Mouse (Mus musculus) T-cell, adult 2 months (primary cell): Measurements from ENCODE around the gene Kyat1.
"Not testable (repeated sequence)": the region's sequence is repeated elsewhere in the genome, so short reads cannot be mapped to it uniquely, and the experiment has no call there.

Experiments
- DNase-seq: peaks from one replicate; pipeline ENCODE4 v3.0.0; 2022; ENCODE audit warnings: low spot score

Gene Kyat1

DNA sequence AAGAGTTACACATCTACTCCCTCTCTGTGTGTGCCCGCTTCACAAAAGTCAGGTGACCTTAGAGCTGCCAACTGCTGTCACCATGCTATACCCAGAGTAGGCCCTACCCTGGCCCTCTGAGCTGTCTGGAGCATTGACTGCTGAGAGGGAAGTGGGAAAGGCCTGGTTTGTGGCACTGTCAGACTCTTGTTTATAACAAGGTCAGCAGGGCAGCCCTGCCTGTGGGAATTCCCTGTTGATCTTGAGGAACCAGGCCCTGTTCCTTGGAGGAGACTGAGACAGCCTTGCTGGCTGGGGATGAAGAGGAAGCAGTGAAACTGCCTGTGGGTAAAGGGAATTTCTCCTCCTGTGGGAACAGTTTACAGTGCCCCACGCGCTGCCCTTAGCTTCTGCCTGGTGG lies 9.1 kb upstream of the Kyat1 start:
- DNase-seq, result no peak

DNA sequence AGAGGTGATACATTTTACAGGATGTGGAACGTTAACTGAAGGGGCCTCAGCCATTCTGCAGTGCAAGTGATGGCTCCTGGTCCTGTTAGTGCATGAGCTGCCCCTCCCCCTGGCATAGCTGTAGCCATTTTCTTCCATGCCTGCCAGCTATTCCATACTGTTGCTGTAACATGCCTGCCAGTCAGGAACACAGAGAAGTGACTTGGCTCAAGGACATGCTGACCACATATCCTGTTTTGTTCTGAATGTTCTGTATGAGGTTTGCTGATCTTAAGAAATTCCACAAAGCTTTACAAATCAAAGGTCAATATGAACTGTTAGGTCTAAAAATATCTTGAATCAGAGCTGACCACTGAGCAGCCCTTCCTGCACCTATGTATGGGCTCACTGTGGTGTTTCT lies 7.3 kb upstream of the Kyat1 start:
- no peak for DNase-seq

DNA sequence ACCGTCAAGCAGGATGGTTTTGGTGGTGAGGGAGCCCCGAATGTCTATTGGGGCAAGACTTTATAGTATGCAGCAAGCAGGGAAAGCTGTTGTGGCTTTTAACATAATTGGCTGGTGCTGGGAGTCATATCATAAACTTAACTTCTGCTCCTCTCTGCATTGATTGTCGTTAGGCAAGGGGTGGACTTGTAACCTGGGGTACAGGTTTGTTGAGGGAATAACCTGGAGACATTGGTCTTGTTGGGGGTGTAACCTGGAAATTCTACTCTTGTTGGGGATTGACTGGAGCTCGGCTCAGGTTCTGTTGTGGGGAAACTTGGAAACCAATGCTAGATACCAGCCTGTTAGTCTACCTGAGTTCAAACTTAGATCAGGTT lies 6.5 kb upstream of the Kyat1 start:
- no peak for DNase-seq

DNA sequence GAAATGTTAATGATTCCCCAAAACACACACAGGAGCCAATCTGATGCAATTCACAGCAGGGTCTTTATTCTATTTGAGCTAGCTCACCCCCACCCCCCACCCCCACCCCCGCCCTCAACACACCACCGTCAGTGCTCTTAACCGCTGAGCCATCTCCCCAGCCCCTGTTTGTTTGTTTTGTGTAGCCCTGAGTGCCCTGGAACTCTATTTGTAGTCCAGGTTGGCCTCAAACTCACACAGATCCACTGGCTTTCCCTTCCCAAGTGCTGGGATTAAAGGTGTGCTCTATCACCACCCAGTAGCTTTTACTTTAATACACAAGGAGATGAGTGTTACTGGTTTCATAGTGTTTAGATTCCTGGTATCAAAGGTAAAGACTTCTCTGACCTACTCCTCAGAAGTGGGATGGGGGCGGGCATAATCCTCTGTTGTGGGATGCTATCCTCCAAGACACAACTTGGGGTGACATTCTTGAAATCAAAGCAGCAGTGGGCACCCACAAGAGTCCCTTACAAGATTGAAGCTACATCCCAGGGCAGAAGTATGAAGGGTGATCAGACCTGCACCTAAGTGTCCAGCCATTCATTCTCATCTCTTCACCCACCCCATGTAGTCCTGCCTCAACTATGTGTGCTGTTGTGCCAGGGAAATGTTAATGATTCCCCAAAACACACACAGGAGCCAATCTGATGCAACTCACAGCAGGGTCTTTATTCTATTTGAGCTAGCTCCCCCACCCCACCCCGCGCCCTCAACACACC lies 5.9 kb upstream of the Kyat1 start:
- no peak for DNase-seq

DNA sequence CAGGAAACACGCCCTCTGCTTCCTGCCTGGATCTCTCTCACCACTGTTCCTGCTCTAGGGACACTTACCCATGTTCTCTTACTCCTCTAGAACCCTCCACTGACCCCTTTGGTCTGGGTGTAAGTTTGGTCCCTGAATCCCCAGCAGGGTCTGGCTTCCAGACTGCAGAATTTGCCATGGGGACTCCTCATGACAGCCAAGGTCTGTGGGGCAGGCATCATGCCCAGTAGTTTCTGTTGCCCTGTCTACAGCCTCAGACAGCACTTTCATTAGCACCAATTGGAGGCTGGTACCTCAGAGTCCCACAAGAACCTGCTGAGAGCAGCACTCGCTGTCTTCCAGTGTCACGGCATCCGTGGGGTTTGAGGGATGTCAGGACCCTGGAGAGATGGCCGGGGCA lies 2.2 kb upstream of the Kyat1 start:
- DNase-seq, result no peak

DNA sequence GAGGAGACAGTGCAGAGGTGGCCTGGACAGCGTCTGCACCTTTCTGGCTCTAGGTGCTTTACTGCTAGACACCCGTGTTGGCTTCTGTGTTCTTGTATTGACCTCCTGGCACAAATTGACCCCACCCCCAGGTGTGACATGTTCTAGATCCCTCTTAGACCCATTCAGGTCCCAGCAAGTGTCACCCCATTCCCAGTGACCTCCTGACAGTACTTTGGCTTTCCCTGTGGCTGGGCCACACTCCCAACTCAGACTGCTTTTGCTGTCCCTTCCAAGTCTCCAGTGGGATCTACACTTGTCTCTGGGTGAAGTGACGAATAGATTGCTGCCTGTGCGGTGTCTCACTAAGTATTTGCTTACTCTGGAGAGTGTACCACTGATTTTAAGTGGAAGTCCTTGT lies 1.8 kb upstream of the Kyat1 start:
- no peak for DNase-seq

DNA sequence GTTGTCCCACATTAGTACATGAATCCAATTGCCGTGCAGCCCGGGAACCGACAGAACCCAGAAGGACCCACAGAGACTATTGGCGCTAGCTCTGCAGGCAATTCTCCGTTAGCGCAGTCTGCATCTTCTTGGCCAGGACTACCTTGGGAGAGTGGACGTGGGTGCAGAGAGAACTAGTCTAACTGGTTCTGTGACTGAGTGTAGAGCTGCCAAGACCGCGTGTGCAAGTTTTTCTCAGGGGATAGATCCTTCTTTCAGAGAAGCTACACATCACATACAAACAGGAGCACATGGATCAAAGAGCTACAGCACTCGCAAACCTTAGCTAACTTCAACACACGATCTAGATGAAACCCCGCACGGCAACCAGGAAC lies 405 bp downstream of the Kyat1 start:
- no peak for DNase-seq

DNA sequence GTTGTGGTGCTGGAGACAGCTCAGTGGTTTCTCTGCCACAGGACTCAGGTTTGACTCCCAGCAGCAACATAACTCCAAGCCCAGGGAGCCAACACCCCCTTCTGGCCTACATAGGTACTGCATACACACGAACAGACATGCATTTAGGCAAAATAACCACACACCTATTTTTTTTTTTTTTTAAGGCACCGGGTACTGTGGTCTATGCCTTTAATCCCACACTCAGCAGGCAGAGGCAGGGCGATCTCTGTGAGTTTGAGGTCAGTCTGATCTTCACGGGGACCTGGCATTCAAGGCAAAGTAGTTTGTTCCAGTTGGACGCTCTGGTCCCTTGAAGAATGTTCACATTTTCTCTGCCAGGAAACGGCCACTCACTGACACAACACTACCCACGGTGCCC lies 2.2 kb downstream of the Kyat1 start:
- DNase-seq, result peak; percentile 56

DNA sequence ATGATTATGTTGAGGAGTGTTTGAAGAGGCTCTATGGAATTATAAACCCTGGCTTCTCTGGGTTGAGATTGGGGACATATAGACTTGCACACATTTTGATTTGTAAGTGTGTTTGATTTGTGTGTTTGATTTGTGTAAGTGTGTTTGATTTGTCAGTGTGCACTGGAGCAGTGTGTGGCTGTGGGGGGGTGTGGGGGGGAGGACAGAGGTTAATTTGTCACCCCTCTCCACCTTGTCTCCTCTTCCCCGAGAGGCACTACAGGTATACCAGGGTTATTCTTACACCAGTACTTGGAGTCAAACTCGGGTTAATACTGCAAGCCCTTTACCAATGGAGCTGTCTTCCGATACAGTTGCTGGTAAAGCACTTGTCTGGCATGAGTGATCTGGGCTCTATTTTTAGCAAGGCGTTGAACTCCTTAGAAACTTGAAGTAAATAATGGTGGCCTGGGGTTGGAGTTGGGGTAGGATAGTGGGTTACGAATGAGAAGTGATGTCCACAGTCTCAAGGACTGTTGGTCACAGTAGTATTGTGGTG lies 5.2 kb downstream of the Kyat1 start:
- DNase-seq, result no peak

DNA sequence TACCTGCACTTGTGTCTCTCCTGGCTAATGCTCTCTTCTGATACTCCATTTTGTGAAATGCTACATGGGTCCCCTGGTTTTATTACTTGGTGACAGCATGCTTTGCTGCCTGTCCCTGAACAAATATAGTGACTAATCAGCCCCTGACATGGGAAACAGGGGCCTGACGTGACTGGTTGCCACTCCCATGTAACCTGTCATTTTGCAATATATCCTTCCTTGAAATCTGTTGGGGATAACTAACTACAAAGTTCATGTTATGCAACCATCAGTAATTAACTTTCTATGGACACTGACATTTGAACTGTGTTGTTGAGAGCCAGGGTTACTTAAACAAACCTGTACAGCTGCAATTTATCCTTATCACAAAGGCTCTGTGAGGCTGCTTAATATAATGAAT lies 5.7 kb downstream of the Kyat1 start:
- DNase-seq, result no peak

DNA sequence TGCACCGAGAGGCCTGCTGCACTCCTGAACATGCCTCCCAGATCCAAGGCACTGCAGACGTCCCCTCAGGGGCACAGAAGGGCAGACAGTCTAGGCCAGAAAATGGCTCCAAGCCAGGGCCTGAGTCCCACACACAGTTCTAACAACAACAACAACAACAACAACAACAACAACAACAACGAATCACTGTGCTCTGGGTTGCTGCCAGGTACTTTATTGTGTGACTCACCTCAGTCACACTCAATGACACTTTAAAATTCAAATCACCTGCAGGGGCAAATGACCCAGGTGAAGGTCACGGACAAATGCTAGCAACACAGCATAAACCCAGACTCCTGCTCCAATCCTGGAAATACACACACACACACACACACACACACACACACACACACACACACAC lies 7.6 kb downstream of the Kyat1 start:
- DNase-seq, result no peak

DNA sequence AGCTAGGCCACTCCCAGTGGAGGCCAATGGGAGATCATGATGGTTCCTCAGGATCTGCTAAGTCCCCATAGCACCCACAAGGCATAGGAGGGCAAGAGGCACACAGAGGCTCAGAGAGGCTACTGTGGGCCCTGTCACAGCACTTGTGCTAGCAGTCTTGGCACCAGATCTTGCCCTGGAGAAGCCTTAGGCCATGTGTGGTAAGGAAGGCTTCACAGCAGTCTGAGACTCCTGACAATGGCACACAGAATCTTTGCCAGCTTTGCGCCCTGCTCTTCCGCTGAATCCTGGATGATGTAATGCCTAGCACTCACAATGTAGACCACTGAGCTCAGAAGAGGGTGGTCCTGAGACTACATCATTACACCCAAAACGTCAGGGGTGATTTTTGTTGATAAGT lies 11.0 kb downstream of the Kyat1 start:
- DNase-seq, result no peak

DNA sequence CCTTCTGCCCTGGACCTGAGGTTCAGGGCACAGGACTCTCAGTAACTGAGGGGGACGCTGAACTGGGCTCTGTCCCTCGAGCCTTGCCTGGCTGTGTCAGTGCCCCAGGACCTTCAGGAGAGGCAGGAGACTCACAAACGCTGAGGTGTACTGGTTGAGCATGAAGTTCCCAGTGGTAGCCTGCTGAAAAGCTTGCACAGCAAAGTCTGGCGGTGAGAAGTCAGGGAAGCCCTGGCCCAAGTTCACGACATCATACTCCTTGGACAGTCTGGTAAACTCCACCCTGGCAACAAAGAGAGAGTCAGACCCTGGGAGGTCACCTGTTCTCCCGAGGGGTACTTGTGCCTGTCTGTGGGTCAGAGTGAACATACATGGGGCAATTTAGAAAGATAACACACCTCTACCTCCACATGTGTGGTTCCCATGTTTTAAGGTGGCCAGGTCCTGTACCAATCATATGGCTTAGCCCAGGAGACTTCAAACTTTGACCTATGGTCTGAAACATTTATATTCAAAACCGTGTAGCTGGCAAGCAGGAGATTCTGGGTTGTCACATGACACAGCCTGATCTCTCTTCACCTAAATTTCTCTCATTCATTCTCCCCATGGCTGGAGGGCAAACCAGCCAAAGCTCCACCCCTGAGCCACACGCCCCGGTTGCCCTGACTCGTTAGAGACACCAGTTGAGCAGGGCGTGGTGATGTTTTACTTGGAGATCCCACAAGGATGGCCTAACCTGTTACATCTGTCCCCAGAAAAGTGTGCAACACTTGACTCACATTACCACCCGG lies 13.7 kb downstream of the Kyat1 start:
- DNase-seq, result no peak

DNA sequence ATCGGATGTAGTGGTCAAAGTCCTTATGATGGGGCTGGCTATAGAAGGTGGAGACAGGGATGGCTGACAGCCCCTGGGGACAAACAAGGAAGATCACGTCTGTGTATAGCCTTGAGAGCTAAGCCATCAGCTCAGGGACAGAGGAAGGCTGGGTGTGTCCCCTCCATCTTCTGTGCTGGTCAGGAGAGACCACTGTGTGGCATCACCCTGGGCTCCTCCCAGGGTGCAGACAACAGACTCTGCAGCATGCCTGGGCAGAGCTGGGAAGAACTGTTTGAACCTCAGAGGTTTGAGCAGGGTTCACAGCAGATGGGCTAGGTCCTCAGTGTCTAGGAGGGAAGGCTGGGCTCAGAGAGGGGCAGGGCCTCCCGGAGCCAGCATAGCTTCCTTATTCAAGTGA lies 20.0 kb downstream of the Kyat1 start:
- DNase-seq, result no peak

DNA sequence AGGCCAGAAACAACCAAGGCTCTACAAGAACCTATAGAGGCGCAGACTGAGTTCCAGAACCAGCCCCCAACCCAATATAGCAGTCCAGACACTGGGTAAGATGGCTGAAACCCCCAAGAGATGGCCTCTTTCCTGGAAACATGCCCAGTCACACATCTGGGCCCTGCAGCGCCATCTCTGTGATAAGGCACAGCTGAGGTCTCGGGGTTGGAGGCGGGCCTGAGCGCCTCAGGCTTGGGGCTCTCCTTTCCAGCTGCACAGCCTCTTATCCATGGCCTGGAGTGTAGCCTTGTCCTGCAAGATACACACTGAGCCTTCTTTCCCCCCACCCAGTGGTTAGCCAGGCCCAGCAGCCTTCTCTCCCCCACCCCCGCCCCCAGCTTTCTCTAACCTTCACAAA lies 20.4 kb downstream of the Kyat1 start:
- no peak for DNase-seq

DNA sequence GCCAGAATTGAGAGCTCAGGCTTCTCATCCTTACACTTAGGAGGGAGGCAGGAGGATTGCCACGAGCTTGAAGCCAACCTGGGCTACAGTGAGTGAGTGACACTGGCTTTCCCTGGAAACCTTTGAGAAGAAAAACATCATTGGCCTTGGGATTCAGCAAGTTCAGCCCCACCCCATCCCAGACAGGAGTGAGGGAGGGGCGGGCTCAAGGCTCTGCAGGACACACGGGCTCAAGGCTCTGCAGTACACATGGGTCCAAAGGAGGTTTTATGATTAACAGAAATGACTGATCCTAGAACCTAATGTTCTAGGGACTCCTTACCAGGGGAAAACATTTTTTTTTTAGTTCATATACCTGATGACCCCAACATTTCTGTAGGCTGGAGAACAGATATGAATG lies 21.9 kb downstream of the Kyat1 start:
- no peak for DNase-seq

DNA sequence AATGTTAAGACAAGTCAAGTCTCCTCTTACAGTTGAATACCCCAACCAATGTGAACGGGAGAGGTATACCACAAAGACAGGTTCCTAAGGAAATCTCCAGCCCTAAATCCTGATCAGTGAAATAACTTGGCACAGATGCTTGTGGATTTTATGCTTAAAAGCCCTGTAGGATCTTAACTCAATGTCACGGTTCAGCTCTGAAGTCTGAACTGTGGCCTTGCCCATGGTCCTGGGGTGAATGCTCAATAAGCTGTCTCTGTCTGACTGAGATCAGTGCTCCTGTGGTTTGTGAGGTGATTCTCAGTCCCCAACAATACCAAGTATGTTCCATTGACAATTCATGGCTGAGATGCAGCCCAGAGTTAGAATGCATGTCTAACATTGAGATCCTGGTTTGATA lies 23.2 kb downstream of the Kyat1 start:
- no peak for DNase-seq

DNA sequence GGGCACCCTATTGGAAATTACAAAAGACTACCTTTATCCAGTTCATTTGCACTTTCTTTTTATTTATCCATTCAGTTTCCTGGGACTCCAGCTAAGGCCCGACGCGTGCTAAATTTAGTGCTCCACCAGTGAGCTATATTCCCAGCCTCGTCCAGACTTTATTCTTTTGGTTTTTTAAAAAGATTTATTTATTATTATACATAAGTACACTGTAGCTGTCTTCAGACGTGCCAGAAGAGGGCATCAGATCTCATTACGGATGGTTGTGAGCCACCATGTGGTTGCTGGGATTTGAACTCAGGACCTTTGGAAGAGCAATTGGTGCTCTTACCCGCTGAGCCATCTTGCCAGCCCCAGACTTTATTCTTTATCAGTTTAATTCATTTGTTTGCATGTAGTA lies 26.9 kb downstream of the Kyat1 start:
- not testable (repeated sequence) for DNase-seq

DNA sequence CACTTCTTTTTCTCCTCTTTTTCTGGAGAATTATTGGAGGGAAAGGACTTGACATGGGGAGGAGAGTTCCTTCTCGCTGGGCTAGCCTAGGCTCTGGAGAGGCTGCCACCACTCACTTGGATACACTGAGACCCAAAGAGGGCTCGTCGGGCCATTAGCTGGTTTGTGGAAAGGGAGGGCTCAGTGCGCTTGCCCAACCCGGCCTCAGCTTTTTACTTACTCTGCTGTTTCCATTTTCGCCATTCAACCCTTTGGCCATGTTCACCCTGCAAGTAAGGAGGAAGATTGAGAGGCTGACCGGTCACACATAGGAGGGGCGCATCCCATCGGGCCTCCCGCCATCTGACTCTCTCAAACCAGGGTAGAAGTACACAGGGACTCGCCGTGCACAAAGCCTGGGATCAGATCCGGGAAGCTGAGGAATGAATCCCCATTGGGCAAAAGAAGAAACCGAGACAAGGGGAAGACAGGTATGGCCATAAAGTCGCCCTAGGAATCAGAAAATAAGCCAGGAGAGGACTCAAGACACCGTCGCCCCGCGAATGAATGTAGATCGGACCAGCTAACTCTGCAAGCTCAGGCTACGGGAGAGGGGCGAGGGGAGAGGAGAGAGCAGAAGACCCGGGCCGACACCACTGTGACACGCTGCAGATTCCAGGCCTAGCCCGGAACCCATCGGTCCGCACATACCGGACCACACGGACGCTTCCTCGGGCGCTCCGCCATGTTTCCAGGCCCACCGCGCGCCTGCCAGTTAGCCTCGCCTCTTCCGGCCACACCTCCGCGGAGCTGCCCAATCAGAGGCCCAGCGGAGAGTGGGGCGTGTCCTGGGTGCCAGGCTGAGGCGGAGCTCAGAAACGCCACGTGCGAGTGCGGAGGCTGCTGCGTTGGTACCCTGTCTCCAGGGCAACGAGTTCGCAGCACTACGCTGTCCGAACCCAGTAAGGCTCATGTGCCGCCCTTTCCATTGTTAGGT lies 27.7 kb downstream of the Kyat1 start, which contains the start of gene Spout1:
TSS of gene Spout1 (minus strand) at position 760 of the 976 bp plus-strand sequence.
- DNase-seq, result peak; percentile 96

DNA sequence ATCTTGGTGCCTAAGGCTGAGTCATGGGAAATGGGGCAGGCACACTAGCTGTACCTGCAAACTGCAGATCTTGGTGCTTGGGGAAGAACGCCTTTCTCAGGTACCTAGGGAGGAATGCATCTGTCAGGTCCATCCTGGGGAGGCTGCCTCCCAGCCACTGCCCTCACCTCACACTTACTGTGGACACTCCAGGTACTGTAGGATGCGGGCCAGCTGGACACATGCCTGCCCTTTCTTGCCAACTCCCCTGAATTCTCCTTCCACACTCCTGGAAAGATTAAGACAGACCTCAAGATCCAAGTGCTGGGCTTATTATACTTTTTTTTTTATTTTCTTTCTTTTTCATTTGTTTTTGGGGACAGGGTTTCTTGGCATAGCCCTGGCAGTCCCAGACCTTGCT lies 29.1 kb downstream of the Kyat1 start:
- no peak for DNase-seq

DNA sequence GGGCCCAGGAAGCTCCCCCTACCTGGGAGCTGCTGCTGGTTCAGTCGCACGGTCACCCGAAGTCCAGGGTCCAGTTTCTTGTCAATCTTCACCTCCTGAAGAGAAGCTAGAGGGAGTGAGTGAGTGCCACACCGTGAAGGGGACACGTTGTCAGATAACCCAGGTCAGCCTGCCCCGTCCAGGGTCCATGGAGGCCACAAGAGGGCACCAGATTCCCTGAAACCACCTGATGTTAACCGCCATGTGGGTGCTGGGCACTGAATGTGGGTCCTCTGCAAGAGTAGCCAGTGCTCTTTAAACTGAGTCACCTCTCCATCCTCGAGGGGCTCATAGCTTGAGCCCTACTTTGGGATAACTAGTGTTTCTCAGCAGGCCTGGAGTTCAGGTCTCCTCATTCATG lies 29.8 kb downstream of the Kyat1 start:
- DNase-seq, result no peak

DNA sequence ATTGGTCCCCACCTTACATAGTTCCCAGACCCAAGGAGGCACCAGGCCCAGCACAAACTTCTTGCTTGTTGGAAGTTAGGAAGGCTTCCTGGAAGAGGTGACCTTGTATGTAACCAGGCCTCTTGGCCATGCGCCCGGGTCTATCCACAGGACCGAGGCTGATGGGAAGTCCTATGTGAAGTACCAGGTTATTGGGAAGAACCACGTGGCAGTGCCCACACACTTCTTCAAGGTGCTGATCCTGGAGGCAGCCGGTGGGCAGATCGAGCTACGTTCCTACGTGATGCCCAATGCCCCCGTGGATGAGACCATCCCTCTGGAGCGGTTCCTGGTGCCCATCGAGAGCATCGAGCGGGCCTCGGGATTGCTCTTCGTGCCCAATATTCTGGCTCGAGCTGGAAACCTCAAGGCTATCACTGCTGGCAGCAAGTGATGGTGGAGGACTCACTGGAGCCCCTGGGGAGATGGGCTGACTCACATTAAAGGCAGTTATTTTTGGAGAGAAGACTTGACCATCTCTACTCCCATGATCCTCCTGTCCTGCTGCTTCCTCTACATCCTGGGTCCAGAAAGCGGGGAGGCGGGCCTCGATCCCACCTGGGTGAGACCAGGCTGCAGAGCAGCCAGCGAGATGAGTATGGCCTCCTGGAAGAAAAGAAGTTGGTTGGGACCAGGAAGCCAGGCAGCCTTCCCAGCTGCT lies 32.0 kb downstream of the Kyat1 start:
- DNase-seq, result no peak
